Mouse (Mus musculus) small intestine, adult 2 months (tissue): Measurements from ENCODE around the gene Eri3.

Experiments
- CTCF ChIP-seq: fragments of 200-500 bp; IDR thresholded peaks from 2 replicates; pipeline ENCODE4 v1.5.1; 2012; ENCODE audit warnings: low read depth, mild to moderate bottlenecking, control low read depth, inconsistent platforms, low read length, moderate library complexity, mixed read lengths; ENCODE audit not compliant: insufficient replicate concordance, insufficient read length; ENCODE audit errors: extremely low read depth
- POLR2A ChIP-seq: fragments of 200-500 bp; IDR thresholded peaks from 2 replicates; pipeline ENCODE4 v1.6.1; 2012; ENCODE audit warnings: low read depth, mild to moderate bottlenecking, control low read depth, inconsistent platforms, low read length, moderate library complexity

GRCm38 (mm10) chr4:117529843-117530242 lies 20.3 kb upstream of the Eri3 start:
- TF ChIP-seq CTCF (no peak), POLR2A (no peak)
